Mouse (Mus musculus) megakaryocyte, embryonic 14.5 days (primary cell): ENCODE results near the gene Limd1.

Source experiments
- FLI1 ChIP-seq: IDR thresholded peaks from 2 replicates; pipeline ENCODE4 v1.6.1; 2012; ENCODE audit warnings: low read length, inconsistent platforms, mixed read lengths
- GATA1 ChIP-seq: IDR thresholded peaks from 3 replicates; pipeline ENCODE4 v1.6.1; 2012; ENCODE audit warnings: mixed read lengths, low read length, inconsistent platforms, borderline replicate concordance

DNA sequence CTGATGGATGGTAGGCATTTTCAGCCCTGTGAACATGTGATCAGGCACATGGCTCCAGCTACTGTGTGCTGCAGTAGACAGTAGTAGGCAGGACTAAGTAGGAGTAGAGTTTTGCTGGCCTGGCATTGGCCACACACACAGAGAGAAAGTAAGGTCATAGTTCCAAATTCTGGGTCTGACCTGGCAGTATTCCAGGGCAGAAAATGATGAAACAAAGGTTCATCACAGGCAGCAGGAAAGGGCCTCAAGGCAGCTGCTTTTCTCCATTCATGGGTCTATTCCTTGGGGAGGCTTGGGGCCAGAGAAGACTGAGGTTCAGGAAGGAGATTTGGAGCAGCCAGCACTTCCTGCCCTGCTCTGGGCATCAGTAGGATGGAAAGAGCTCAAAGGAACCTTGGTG, 5.1 kb upstream of the Limd1 start:
- TF ChIP-seq GATA1: no peak
- TF ChIP-seq FLI1: no peak
